Mouse (Mus musculus) CH12.LX (cell line): ENCODE results near the gene Arhgef2. TPM values are rescaled to one million over a fixed set of nuclear protein-coding genes. Genes with fewer than 3 reads are reported as not detected.

Experiments
- DNase-seq: peaks from one replicate; pipeline ENCODE4 v3.0.0-alpha.2; 2013; ENCODE audit errors: extremely low read depth
- H3K27ac ChIP-seq: 2 replicates; pipeline ENCODE4 v1.5.1; 2012; ENCODE audit warnings: low read depth, mild to moderate bottlenecking, control low read depth, moderate library complexity; ENCODE audit not compliant: insufficient read depth
- H3K27me3 ChIP-seq: replicated peaks from 2 replicates; pipeline ENCODE3; 2012; ENCODE audit warnings: inconsistent platforms
- H3K36me3 ChIP-seq, 2 experiments: replicated peaks in 1 of 2; 2 replicates each; pipeline versions ENCODE3 to v1.6.1; 2012; ENCODE audit warnings: inconsistent platforms in 1 of 2, low read length in 1 of 2, mild to moderate bottlenecking in 1 of 2, mixed read lengths in 1 of 2, moderate library complexity in 1 of 2; ENCODE audit not compliant: control insufficient read depth in 1 of 2, insufficient read depth in 1 of 2
- H3K4me1 ChIP-seq, 2 experiments: 2 replicates each; pipeline ENCODE4 v1.6.1; 2012; ENCODE audit warnings: inconsistent platforms in 1 of 2, moderate library complexity in 1 of 2; ENCODE audit not compliant: insufficient read depth in 2 of 2, control insufficient read depth in 1 of 2
- H3K4me2 ChIP-seq: 2 replicates; pipeline ENCODE4 v1.6.1; 2012; ENCODE audit warnings: low read depth, mild to moderate bottlenecking, control low read depth; ENCODE audit not compliant: poor library complexity, insufficient read depth, severe bottlenecking
- H3K4me3 ChIP-seq, 3 experiments: fragments of 150-350 bp in 1 of 3; sonication (generic) in 1 of 3; replicated peaks in 1 of 3; 2 replicates each; pipeline versions ENCODE3 to v1.5.1; 2011 to 2012; ENCODE audit warnings: low read depth in 2 of 3, low read length in 2 of 3, mild to moderate bottlenecking in 2 of 3, moderate library complexity in 2 of 3, control low read depth in 1 of 3, improper control_type of control experiment in 1 of 3, inconsistent platforms in 1 of 3, mixed read lengths in 1 of 3; ENCODE audit not compliant: poor library complexity in 1 of 3
- H3K79me2 ChIP-seq: replicated peaks from 2 replicates; pipeline ENCODE4 v1.6.1; 2012; ENCODE audit warnings: mild to moderate bottlenecking, moderate library complexity; ENCODE audit not compliant: control insufficient read depth, poor library complexity, insufficient read depth, severe bottlenecking; ENCODE audit errors: extremely low read depth
- H3K9ac ChIP-seq: 2 replicates; pipeline ENCODE4 v1.6.1; 2012; ENCODE audit warnings: low read depth, mild to moderate bottlenecking, control low read depth, moderate library complexity; ENCODE audit not compliant: insufficient read depth
- H3K9me3 ChIP-seq: replicated peaks from 2 replicates; pipeline ENCODE3; 2012; ENCODE audit warnings: low read length, inconsistent platforms, mixed read lengths
- BHLHE40 ChIP-seq: IDR thresholded peaks from 2 replicates; pipeline ENCODE4 v1.6.1; 2011; ENCODE audit warnings: mild to moderate bottlenecking, low read depth, low read length, improper control_type of control experiment
- CHD1 ChIP-seq: IDR thresholded peaks from 2 replicates; pipeline ENCODE4 v1.6.1; 2012; ENCODE audit warnings: low read depth, low read length, improper control_type of control experiment, inconsistent platforms
- CHD2 ChIP-seq: IDR thresholded peaks from 2 replicates; pipeline ENCODE4 v1.6.1; 2011; ENCODE audit warnings: low read length, improper control_type of control experiment
- CTCF ChIP-seq, 2 experiments: IDR thresholded peaks in 1 of 2; conservative IDR thresholded peaks in 1 of 2; 2 replicates each; pipeline ENCODE4 v1.5.1; 2011 to 2012; ENCODE audit warnings: low read depth in 2 of 2, low read length in 2 of 2, improper control_type of control experiment in 1 of 2, inconsistent platforms in 1 of 2, mild to moderate bottlenecking in 1 of 2, moderate library complexity in 1 of 2
- ELF1 ChIP-seq: IDR thresholded peaks from 2 replicates; pipeline ENCODE4 v1.6.1; 2014; ENCODE audit warnings: low read depth, mild to moderate bottlenecking, inconsistent platforms, low read length, improper control_type of control experiment
- EP300 ChIP-seq: IDR thresholded peaks from 2 replicates; pipeline ENCODE4 v1.6.1; 2011; ENCODE audit warnings: low read length, improper control_type of control experiment
- ETS1 ChIP-seq: conservative IDR thresholded peaks from 2 replicates; pipeline ENCODE4 v1.6.1; 2012; ENCODE audit warnings: low read depth, mild to moderate bottlenecking, inconsistent platforms, low read length, improper control_type of control experiment, moderate library complexity
- GABPA ChIP-seq: IDR thresholded peaks from 2 replicates; pipeline ENCODE4 v1.6.1; 2012; ENCODE audit warnings: low read depth, low read length, improper control_type of control experiment, inconsistent platforms; ENCODE audit not compliant: insufficient replicate concordance
- HCFC1 ChIP-seq: IDR thresholded peaks from 2 replicates; pipeline ENCODE4 v1.6.1; 2012; ENCODE audit warnings: low read depth, mild to moderate bottlenecking, inconsistent platforms, low read length, improper control_type of control experiment
- JUND ChIP-seq: conservative IDR thresholded peaks from 2 replicates; pipeline ENCODE4 v1.6.1; 2011; ENCODE audit warnings: low read depth, low read length, improper control_type of control experiment
- KAT2A ChIP-seq: IDR thresholded peaks from 2 replicates; pipeline ENCODE4 v1.6.1; 2012; ENCODE audit warnings: low read length, improper control_type of control experiment, inconsistent platforms; ENCODE audit not compliant: insufficient replicate concordance
- MAFK ChIP-seq: IDR thresholded peaks from 2 replicates; pipeline ENCODE4 v1.6.1; 2011; ENCODE audit warnings: low read length, improper control_type of control experiment; ENCODE audit not compliant: insufficient replicate concordance
- MAZ ChIP-seq: IDR thresholded peaks from 2 replicates; pipeline ENCODE4 v1.6.1; 2012; ENCODE audit warnings: low read depth, mild to moderate bottlenecking, inconsistent platforms, low read length, improper control_type of control experiment, moderate library complexity
- MXI1 ChIP-seq: IDR thresholded peaks from 2 replicates; pipeline ENCODE4 v1.6.1; 2011; ENCODE audit warnings: mild to moderate bottlenecking, low read depth, low read length, improper control_type of control experiment
- MYC ChIP-seq: IDR thresholded peaks from 2 replicates; pipeline ENCODE4 v1.6.1; 2011; ENCODE audit warnings: low read depth, mild to moderate bottlenecking, improper control_type of control experiment, low read length
- NRF1 ChIP-seq: IDR thresholded peaks from 2 replicates; pipeline ENCODE4 v1.6.1; 2014; ENCODE audit warnings: low read depth, mild to moderate bottlenecking, inconsistent platforms, low read length, improper control_type of control experiment, moderate library complexity
- PAX5 ChIP-seq: IDR thresholded peaks from 2 replicates; pipeline ENCODE4 v1.6.1; 2012; ENCODE audit warnings: low read length, inconsistent platforms, mixed read lengths
- POLR2A ChIP-seq: IDR thresholded peaks from 2 replicates; pipeline ENCODE4 v1.6.1; 2011; ENCODE audit warnings: low read depth, mild to moderate bottlenecking, improper control_type of control experiment, low read length
- RAD21 ChIP-seq: IDR thresholded peaks from 2 replicates; pipeline ENCODE4 v1.6.1; 2011; ENCODE audit warnings: low read depth, mild to moderate bottlenecking, low read length, improper control_type of control experiment, moderate library complexity
- SIN3A ChIP-seq: IDR thresholded peaks from 2 replicates; pipeline ENCODE4 v1.6.1; 2012; ENCODE audit warnings: low read length, improper control_type of control experiment, inconsistent platforms
- SMC3 ChIP-seq: IDR thresholded peaks from 2 replicates; pipeline ENCODE4 v1.6.1; 2011; ENCODE audit warnings: low read depth, low read length, improper control_type of control experiment
- TBP ChIP-seq: conservative IDR thresholded peaks from 2 replicates; pipeline ENCODE4 v1.6.1; 2011; ENCODE audit warnings: low read depth, low read length, improper control_type of control experiment
- TCF12 ChIP-seq: IDR thresholded peaks from 2 replicates; pipeline ENCODE4 v1.6.1; 2014; ENCODE audit warnings: low read depth, mild to moderate bottlenecking, inconsistent platforms, low read length, improper control_type of control experiment
- UBTF ChIP-seq: IDR thresholded peaks from 2 replicates; pipeline ENCODE4 v1.6.1; 2012; ENCODE audit warnings: low read depth, mild to moderate bottlenecking, inconsistent platforms, low read length, improper control_type of control experiment, moderate library complexity
- USF2 ChIP-seq: conservative IDR thresholded peaks from 2 replicates; pipeline ENCODE4 v1.6.1; 2011; ENCODE audit warnings: low read depth, low read length, improper control_type of control experiment
- ZC3H11A ChIP-seq: IDR thresholded peaks from 2 replicates; pipeline ENCODE4 v1.6.1; 2012; ENCODE audit warnings: low read depth, mild to moderate bottlenecking, inconsistent platforms, low read length, improper control_type of control experiment
- ZKSCAN1 ChIP-seq: IDR thresholded peaks from 2 replicates; pipeline ENCODE4 v1.6.1; 2012; ENCODE audit warnings: low read depth, inconsistent platforms, low read length, improper control_type of control experiment, borderline replicate concordance
- ZMIZ1 ChIP-seq: IDR thresholded peaks from 2 replicates; pipeline ENCODE4 v1.6.1; 2012; ENCODE audit warnings: low read depth, mild to moderate bottlenecking, inconsistent platforms, low read length, improper control_type of control experiment
- ZNF384 ChIP-seq: IDR thresholded peaks from 2 replicates; pipeline ENCODE4 v1.6.1; 2012; ENCODE audit warnings: low read depth, low read length, improper control_type of control experiment, inconsistent platforms
- dilution Hi-C: fragments of 300-500 bp; cut with MboI; formaldehyde crosslinking; loops from 2 replicates; pipeline ENCODE4 v1.14.3; 2020; ENCODE audit warnings: low sequenced_read_pairs; ENCODE audit not compliant: extremely low pct_unique_long_range_greater_than_20kb, extremely low pct_ligation_motif_present
- in situ Hi-C: fragments of 300-500 bp; cut with MboI; formaldehyde crosslinking; loops from 3 replicates; pipeline ENCODE4 v1.14.3; 2019; ENCODE audit warnings: low sequenced_read_pairs, low pct_ligation_motif_present, low pct_unique_long_range_greater_than_20kb, mixed read lengths
- polyA plus RNA-seq: library from polyadenylated mRNA; unstranded; fragments of >175 nt; gene quantifications from 2 replicates; pipeline ENCODE4 v1.2.1, GENCODE M21; 2012; ENCODE audit warnings: low read depth; ENCODE audit not compliant: insufficient read length
- total RNA-seq, 2 experiments: library from RNA; depleted of rRNA; stranded (reverse); fragments of 300-350 nt in 1 of 2; fragments of >200 nt in 1 of 2; gene quantifications; 2 replicates each; pipeline ENCODE4 v1.2.3; 2012 to 2014

Gene Arhgef2
- total and polyA plus RNA-seq, 3 experiments = 18.5 to 43.9 (median 43.1) TPM

DNA sequence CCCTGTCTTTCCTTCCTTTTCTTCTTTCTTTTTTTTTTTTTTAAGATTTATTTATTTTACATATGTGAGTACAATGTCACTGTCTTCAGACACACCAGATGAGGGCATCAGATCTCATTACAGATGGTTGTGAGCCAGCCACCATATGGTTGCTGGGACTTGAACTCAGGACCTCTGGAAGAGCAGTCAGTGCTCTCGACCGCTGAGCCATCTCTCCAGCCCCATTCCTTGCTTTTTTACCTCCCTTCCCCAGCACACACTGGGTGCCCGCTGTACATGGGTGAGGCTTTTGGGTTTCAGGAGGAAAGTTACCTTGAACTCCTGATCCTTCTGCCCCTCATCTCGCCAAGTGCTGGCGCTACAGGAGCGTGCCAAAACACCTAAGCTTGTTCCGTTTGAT lies 19.8 kb downstream of the Arhgef2 start:
- TF ChIP-seq CTCF (conservative IDR thresholded peaks at IDR 0.05 in 1 of 2, IDR thresholded peaks at IDR 0.05 in 1 of 2; ENCODE audit: low read depth in 2 of 2, low read length in 2 of 2) (no peak), MYC (no peak), TCF12 (no peak), MAZ (no peak), UBTF (no peak), ZMIZ1 (no peak), MAFK (no peak), POLR2A (no peak), RAD21 (no peak), SIN3A (no peak), CHD2 (no peak), TBP (no peak), ELF1 (no peak), ETS1 (no peak), EP300 (no peak), JUND (no peak), ZKSCAN1 (no peak), USF2 (no peak), CHD1 (no peak)
- H3K27me3 ChIP-seq = no peaks in the 10 kb centered on the region
- no peak overlapping the region for H3K4me3 ChIP-seq
- no peak for DNase-seq
- H3K27ac ChIP-seq = no peak overlapping the region
- no peaks in the 10 kb centered on the region for H3K9me3 ChIP-seq
- H3K4me1 ChIP-seq = peaks cover 12 to 68% of the 10 kb centered on the region in 2 experiments
- no peak overlapping the region for H3K9ac ChIP-seq
- dilution Hi-C loops = no loop called here
- H3K36me3 ChIP-seq = peaks cover 29 to 64% of the 10 kb centered on the region in 2 experiments
- no peak overlapping the region for H3K4me2 ChIP-seq
- in situ Hi-C loops = no loop called here
- peaks cover 80% of the 10 kb centered on the region for H3K79me2 ChIP-seq

DNA sequence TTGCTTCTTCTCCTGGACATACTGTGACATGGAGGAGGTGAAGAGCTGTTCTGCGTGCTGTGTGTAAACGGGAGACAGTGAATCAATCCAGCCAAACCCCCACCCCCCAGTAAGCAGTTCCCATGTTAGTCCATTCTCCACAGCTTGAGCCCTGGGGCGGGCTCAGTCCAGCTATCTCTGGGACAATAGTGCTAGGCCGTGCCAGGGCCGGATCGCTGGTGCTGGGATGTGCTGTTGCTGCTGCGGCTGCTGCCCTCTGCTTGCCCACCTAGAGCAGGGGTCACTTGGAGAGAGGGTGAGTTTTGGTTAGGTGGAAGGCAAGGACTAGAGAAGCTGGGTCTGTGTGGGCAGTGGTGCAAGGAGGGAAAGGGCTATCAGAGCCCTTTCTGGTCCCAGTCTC lies 20.6 kb downstream of the Arhgef2 start:
- Histone ChIP-seq H3K4me1 (peaks cover 12 to 72% of the 10 kb centered on the region in 2 experiments), H3K9me3 (no peaks in the 10 kb centered on the region), H3K9ac (no peak overlapping the region), H3K4me3 (no peak overlapping the region), H3K27me3 (no peaks in the 10 kb centered on the region), H3K4me2 (no peak overlapping the region), H3K27ac (no peak overlapping the region), H3K36me3 (peaks cover 35 to 72% of the 10 kb centered on the region in 2 experiments), H3K79me2 (peaks cover 77% of the 10 kb centered on the region)
- DNase-seq = no peak
- TF ChIP-seq MAZ = no peak
- TF ChIP-seq POLR2A = no peak
- no peak for TF ChIP-seq BHLHE40
- no peak for TF ChIP-seq TCF12
- TF ChIP-seq NRF1 = no peak
- no peak for TF ChIP-seq SIN3A
- TF ChIP-seq GABPA = no peak
- no peak for TF ChIP-seq CHD2
- TF ChIP-seq MAFK = no peak
- TF ChIP-seq KAT2A = no peak
- no peak for TF ChIP-seq PAX5
- TF ChIP-seq HCFC1 = no peak
- no peak for TF ChIP-seq ZKSCAN1
- TF ChIP-seq ZNF384 = no peak
- TF ChIP-seq ZC3H11A = no peak
- no peak for TF ChIP-seq SMC3
- TF ChIP-seq MXI1 = no peak
- TF ChIP-seq JUND = no peak
- in situ Hi-C loops (no loop called here), dilution Hi-C loops (no loop called here)
